9 mouse cellular contexts compared by ENCODE assay signal in the genomic region with DNA sequence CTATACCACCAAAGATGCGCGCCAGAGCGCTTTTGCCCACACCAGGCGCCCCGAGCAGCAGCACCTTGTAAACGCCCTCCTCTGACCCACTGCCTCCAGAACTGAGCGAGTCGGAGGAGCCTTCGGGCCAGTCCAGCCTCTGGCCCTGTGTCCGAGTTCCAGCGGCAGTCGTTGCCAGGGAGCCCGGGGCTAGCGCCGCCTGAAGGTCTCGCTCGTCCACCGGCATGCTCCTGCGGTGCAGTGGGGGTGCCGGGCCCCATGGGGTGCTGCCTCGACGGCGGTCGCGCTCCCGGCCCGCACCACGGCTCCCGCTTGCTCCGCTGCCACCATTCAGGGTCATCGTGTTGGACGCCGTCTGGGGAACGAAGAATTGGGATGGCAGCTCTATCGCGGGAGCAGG. TPM values are rescaled to one million over a fixed set of nuclear protein-coding genes. Genes with fewer than 3 reads are reported as not detected.
DNase-seq lines count a peak whose midpoint lies in the region; ATAC-seq and TF ChIP-seq lines count a peak whose summit lies in the region.
"Had no signal": no experiment of that assay in that cellular context is flagged by ENCODE, and none has a peak within 500 bp of the region (broad histone marks: within the 10 kb centered on the region; RNA-seq: fewer than 3 reads in every experiment).

No protein-coding gene starts in this region.

- H3K4me3 ChIP-seq in liver, adult 2 months (ENCODE audit: insufficient read depth, low read depth, low read length) = peak overlapping the region; percentile 54
- H3K4me3 ChIP-seq in heart, embryonic 10.5 days = peak overlapping the region; percentile 79
- H3K4me3 ChIP-seq in midbrain, embryonic 12.5 days = peak overlapping the region; percentile 45

- TF ChIP-seq POLR2A in liver, adult 2 months (IDR thresholded peaks at IDR 0.05; ENCODE audit: extremely low read depth, insufficient read depth, low read length) = no peak

- peak; percentile 13 for ATAC-seq in activated CD4-positive, CD25-positive, alpha-beta regulatory T cell, adult 4 months
- ATAC-seq in midbrain, embryonic 12.5 days (ENCODE audit: low FRiP score, low read depth) = peak; percentile 41

- no peak for DNase-seq in liver, adult 2 months (ENCODE audit: extremely low read depth, low read depth, low spot score)
- DNase-seq in liver = no peak
- DNase-seq in heart, embryonic 10.5 days (ENCODE audit: low spot score) = no peak
- peak; percentile 50 for DNase-seq in kidney, postnatal 10 days
- DNase-seq in thymus, postnatal 36 days = peak; percentile 31 to 53
- no peak for DNase-seq in cerebellum, postnatal 36 days

- H3K9ac ChIP-seq in liver, adult 2 months (ENCODE audit: low read depth, low read length) = peak overlapping the region; percentile 53
- H3K9ac ChIP-seq in midbrain, embryonic 12.5 days (replicated peaks) = peak overlapping the region; percentile 61

- H3K79me2 ChIP-seq in liver, adult 2 months (ENCODE audit: control insufficient read depth, insufficient read depth, low read length) = no peaks in the 10 kb centered on the region

- no peak for TF ChIP-seq CTCF in liver, adult 2 months (IDR thresholded peaks at IDR 0.05; ENCODE audit: low read depth, low read length)

- peaks cover 4% of the 10 kb centered on the region; the same call in 1 of the 2 replicates for H3K4me1 ChIP-seq in liver, adult 2 months (ENCODE audit: control insufficient read depth, insufficient read depth, low read length)
- H3K4me1 ChIP-seq in heart, embryonic 10.5 days = peaks cover 54% of the 10 kb centered on the region
- peaks cover 8% of the 10 kb centered on the region for H3K4me1 ChIP-seq in midbrain, embryonic 12.5 days

- H3K4me2 ChIP-seq in midbrain, embryonic 12.5 days (replicated peaks) = peak overlapping the region; percentile 61

- H3K27ac ChIP-seq in liver, adult 2 months (replicated peaks; ENCODE audit: insufficient read depth, low read depth, low read length) = no peak overlapping the region
- peak overlapping the region; percentile 93 for H3K27ac ChIP-seq in heart, embryonic 10.5 days
- H3K27ac ChIP-seq in midbrain, embryonic 12.5 days (replicated peaks) = no peak overlapping the region

- peaks cover 7% of the 10 kb centered on the region for H3K27me3 ChIP-seq in liver, adult 2 months (ENCODE audit: control insufficient read depth, insufficient read depth, low read length)
- H3K27me3 ChIP-seq in heart, embryonic 10.5 days (ENCODE audit: insufficient read depth, poor library complexity, severe bottlenecking) = peaks cover 20% of the 10 kb centered on the region; the same call in 1 of the 2 replicates
- peaks cover 34% of the 10 kb centered on the region for H3K27me3 ChIP-seq in midbrain, embryonic 12.5 days

- no peaks in the 10 kb centered on the region for H3K9me3 ChIP-seq in heart, embryonic 10.5 days
- no peaks in the 10 kb centered on the region for H3K9me3 ChIP-seq in midbrain, embryonic 12.5 days

- WGBS in liver, adult 2 months = 5% methylated on average over 36 of the region's 36 CpGs
- WGBS in heart, embryonic 10.5 days = 2% methylated on average over 36 of the region's 36 CpGs
- WGBS in midbrain, embryonic 12.5 days = 1% methylated on average over 36 of the region's 36 CpGs

- H3K36me3 ChIP-seq in liver, adult 2 months (ENCODE audit: control insufficient read depth, insufficient read depth, low read length) = no peaks in the 10 kb centered on the region
- H3K36me3 ChIP-seq in heart, embryonic 10.5 days = peaks cover 40% of the 10 kb centered on the region
- H3K36me3 ChIP-seq in midbrain, embryonic 12.5 days = 0 out of 2 replicates have a peak, but pooled peaks cover 5% of the 10 kb centered on the region

RNA-seq across cellular contexts. Expression of gene Rrad, which starts 0.6 kb away (rescaled TPM):
- 0.34 and 0.46 TPM in 2 replicates for total RNA-seq in liver, adult 2 months (2014; rRNA removed)
- 0.23 and 0.50 TPM in 2 replicates for polyA plus RNA-seq in liver, adult 2 months (2012; rRNA removed)
- 10 to 100 TPM; 11.4 to 16.2 TPM for polyA plus RNA-seq in activated CD4-positive, CD25-positive, alpha-beta regulatory T cell, adult 4 months (2017; shearing (Covaris generic))
- 200 and 322 TPM in 2 replicates for polyA plus RNA-seq in heart, embryonic 10.5 days (2016; fragmentation: Nextera tagmentation; extraction: Ambion mirVana)
- polyA plus RNA-seq in midbrain, embryonic 12.5 days (2016; fragmentation: Nextera tagmentation; extraction: Ambion mirVana) = 1.9 and 2.8 TPM in 2 replicates

RNA-seq across cellular contexts. Expression of gene Cdh16, which starts 6.4 kb away (rescaled TPM):
- total RNA-seq in liver, adult 2 months (2014; rRNA removed) = 0.07 TPM in 1 of 2 replicates, not detected in the other
- not detected in 2 replicates for polyA plus RNA-seq in liver, adult 2 months (2012; rRNA removed)
- polyA plus RNA-seq in activated CD4-positive, CD25-positive, alpha-beta regulatory T cell, adult 4 months (2017; shearing (Covaris generic)) = not detected
- 8.0 and 21.0 TPM in 2 replicates for polyA plus RNA-seq in heart, embryonic 10.5 days (2016; fragmentation: Nextera tagmentation; extraction: Ambion mirVana)
- not detected in 2 replicates for polyA plus RNA-seq in midbrain, embryonic 12.5 days (2016; fragmentation: Nextera tagmentation; extraction: Ambion mirVana)
- total RNA-seq: layer of hippocampus, adult 8-10 months had no signal

RNA-seq across cellular contexts. Expression of gene Ciao2b, which starts 11.2 kb away (rescaled TPM):
- 18.7 and 18.9 TPM in 2 replicates for total RNA-seq in liver, adult 2 months (2014; rRNA removed)
- polyA plus RNA-seq in liver, adult 2 months (2012; rRNA removed) = 20.4 and 24.2 TPM in 2 replicates
- polyA plus RNA-seq in activated CD4-positive, CD25-positive, alpha-beta regulatory T cell, adult 4 months (2017; shearing (Covaris generic)) = 100 to 1,000 TPM; 102 to 109 TPM
- 198 and 244 TPM in 2 replicates for polyA plus RNA-seq in heart, embryonic 10.5 days (2016; fragmentation: Nextera tagmentation; extraction: Ambion mirVana)
- polyA plus RNA-seq in midbrain, embryonic 12.5 days (2016; fragmentation: Nextera tagmentation; extraction: Ambion mirVana) = 107 and 108 TPM in 2 replicates

RNA-seq across cellular contexts. Expression of gene Pdp2, which starts 39.3 kb away (rescaled TPM):
- total RNA-seq in liver, adult 2 months (2014; rRNA removed) = 16.4 and 20.0 TPM in 2 replicates
- polyA plus RNA-seq in liver, adult 2 months (2012; rRNA removed) = 9.6 and 11.9 TPM in 2 replicates
- 10 to 100 TPM; 17.1 to 18.9 TPM for polyA plus RNA-seq in activated CD4-positive, CD25-positive, alpha-beta regulatory T cell, adult 4 months (2017; shearing (Covaris generic))
- 10.9 and 11.0 TPM in 2 replicates for polyA plus RNA-seq in heart, embryonic 10.5 days (2016; fragmentation: Nextera tagmentation; extraction: Ambion mirVana)
- polyA plus RNA-seq in midbrain, embryonic 12.5 days (2016; fragmentation: Nextera tagmentation; extraction: Ambion mirVana) = 14.7 and 15.8 TPM in 2 replicates

Comparison
In these comparisons a context has a peak if more than half of its experiments do, and no peak if none do; other contexts are left out.
1. DNase-seq: peak in kidney, postnatal 10 days (single experiment) and thymus, postnatal 36 days (2 of 2); none in liver, adult 2 months (single experiment), liver (single experiment), heart, embryonic 10.5 days (single experiment) and cerebellum, postnatal 36 days (0 of 2).
2. RNA of gene Rrad, which starts 0.6 kb away (polyA plus RNA-seq): 200 to 322 TPM in heart, embryonic 10.5 days; 11.4 to 16.2 TPM in activated CD4-positive, CD25-positive, alpha-beta regulatory T cell, adult 4 months, 1.9 to 2.8 TPM in midbrain, embryonic 12.5 days and 0.23 to 0.50 TPM in liver, adult 2 months; every median in the first group is over 10 times any median in the second.
3. Peak in every context shown above with its lines, with median percentiles within 50 percentile points of each other: H3K4me3 ChIP-seq.